Mouse (Mus musculus): ENCODE measurements around the gene Atxn10. TPM values are rescaled to one million over a fixed set of nuclear protein-coding genes. Genes with fewer than 3 reads are reported as not detected.

Atxn10 gene
- polyA plus RNA-seq, 1 experiment from 2014 or later, result 360 TPM

DNA sequence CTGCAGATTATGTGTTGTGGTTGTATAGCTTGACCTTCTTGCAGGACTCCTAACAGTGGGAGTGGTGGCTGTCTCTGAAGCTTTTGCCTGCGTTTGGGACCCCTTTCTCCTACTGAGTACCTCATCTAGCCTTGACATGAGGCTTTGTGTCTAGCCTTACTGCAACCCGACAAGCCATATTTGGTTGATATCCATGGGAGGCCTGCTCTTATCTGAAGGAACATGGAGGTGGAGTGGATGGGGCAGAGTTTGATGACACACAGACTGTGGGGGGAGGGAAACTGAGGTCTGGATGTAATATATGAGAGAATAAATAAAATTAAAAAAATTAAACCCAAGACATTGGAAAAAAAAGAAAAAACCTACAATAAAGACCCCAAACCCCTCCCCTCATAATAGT is 14.1 kb downstream of the Atxn10 start:
- DNase-seq (no peak), ATAC-seq (ENCODE audit: insufficient read depth) (no peak)
- H3K4me1 ChIP-seq (ENCODE audit: insufficient read depth), result peaks cover 2% of the 10 kb centered on the region; the same call in 1 of the 2 replicates
- H3K4me2 ChIP-seq, result no peak overlapping the region
- TF ChIP-seq CTCF (IDR thresholded peaks at IDR 0.05; ENCODE audit: low read depth), result no peak
- H3K9ac ChIP-seq, result no peak overlapping the region
- H3K27me3 ChIP-seq (ENCODE audit: insufficient read depth, low read length), result no peaks in the 10 kb centered on the region
- WGBS, result 66% methylated on average over 2 of the region's 2 CpGs
- no peaks in the 10 kb centered on the region for H3K9me3 ChIP-seq (ENCODE audit: low read depth, low read length)
- no peak overlapping the region for H3K27ac ChIP-seq (ENCODE audit: low read depth)
- no peak overlapping the region for H3K4me3 ChIP-seq (ENCODE audit: low read depth, low read length)
- H3K36me3 ChIP-seq (ENCODE audit: insufficient read depth), result no peaks in the 10 kb centered on the region

DNA sequence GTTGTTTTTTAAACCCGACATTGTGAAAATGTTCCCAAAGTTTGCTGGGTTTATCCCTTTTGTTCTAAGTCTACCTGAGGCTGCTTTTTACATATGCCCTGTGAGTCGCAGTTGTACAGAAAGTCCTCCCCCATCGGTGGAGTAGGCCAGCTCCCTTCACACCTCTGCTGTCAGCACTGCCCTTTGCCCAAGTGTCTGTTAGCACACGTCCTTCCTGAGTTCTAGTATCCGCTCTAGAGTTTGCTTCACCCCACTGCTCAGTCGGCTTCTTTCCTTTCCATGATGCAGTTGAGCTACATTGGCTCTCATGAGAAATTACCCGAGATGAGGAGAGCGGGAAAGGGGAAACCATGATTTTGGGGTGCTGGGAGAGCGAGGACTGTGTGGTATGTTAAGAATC is 18.0 kb downstream of the Atxn10 start:
- no peak overlapping the region for H3K27ac ChIP-seq (ENCODE audit: low read depth)
- no peaks in the 10 kb centered on the region for H3K36me3 ChIP-seq (ENCODE audit: insufficient read depth)
- no peak for TF ChIP-seq CTCF (IDR thresholded peaks at IDR 0.05; ENCODE audit: low read depth)
- no peak for DNase-seq
- no peaks in the 10 kb centered on the region for H3K27me3 ChIP-seq (ENCODE audit: insufficient read depth, low read length)
- no peak overlapping the region for H3K4me3 ChIP-seq (ENCODE audit: low read depth, low read length)
- ATAC-seq (ENCODE audit: insufficient read depth), result no peak
- H3K9ac ChIP-seq, result no peak overlapping the region
- H3K9me3 ChIP-seq (ENCODE audit: low read depth, low read length), result no peaks in the 10 kb centered on the region
- no peak overlapping the region for H3K4me2 ChIP-seq
- WGBS, result 83% methylated on average over 9 of the region's 9 CpGs
- H3K4me1 ChIP-seq (ENCODE audit: insufficient read depth), result no peaks in the 10 kb centered on the region

DNA sequence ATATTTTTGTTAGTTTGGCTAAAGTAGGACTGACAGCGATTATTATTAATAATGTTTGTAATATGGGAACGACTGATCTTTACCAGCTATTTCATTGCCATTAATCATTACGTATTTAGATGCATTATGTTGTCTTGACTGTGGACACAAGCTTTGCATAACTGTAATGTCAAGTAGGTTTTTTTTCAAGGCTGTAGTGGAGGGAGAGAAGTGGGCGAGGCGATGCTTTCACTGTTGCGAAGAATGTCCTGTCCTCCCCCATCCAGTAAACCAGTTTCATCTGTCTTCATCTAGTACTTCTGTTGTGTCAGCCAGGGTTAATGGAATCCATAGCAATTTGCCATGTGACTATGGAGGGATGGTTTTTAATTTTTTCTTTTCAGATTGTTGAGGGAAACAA is 20.1 kb downstream of the Atxn10 start:
- Histone ChIP-seq H3K27ac (ENCODE audit: low read depth) (no peak overlapping the region), H3K9me3 (ENCODE audit: low read depth, low read length) (no peaks in the 10 kb centered on the region), H3K4me3 (ENCODE audit: low read depth, low read length) (no peak overlapping the region), H3K36me3 (ENCODE audit: insufficient read depth) (peaks cover 5% of the 10 kb centered on the region), H3K4me1 (ENCODE audit: insufficient read depth) (no peaks in the 10 kb centered on the region), H3K27me3 (ENCODE audit: insufficient read depth, low read length) (no peaks in the 10 kb centered on the region), H3K9ac (no peak overlapping the region), H3K4me2 (no peak overlapping the region)
- no peak for TF ChIP-seq CTCF (IDR thresholded peaks at IDR 0.05; ENCODE audit: low read depth)
- DNase-seq (no peak), ATAC-seq (ENCODE audit: insufficient read depth) (no peak)
- 62% methylated on average over 6 of the region's 6 CpGs for WGBS

DNA sequence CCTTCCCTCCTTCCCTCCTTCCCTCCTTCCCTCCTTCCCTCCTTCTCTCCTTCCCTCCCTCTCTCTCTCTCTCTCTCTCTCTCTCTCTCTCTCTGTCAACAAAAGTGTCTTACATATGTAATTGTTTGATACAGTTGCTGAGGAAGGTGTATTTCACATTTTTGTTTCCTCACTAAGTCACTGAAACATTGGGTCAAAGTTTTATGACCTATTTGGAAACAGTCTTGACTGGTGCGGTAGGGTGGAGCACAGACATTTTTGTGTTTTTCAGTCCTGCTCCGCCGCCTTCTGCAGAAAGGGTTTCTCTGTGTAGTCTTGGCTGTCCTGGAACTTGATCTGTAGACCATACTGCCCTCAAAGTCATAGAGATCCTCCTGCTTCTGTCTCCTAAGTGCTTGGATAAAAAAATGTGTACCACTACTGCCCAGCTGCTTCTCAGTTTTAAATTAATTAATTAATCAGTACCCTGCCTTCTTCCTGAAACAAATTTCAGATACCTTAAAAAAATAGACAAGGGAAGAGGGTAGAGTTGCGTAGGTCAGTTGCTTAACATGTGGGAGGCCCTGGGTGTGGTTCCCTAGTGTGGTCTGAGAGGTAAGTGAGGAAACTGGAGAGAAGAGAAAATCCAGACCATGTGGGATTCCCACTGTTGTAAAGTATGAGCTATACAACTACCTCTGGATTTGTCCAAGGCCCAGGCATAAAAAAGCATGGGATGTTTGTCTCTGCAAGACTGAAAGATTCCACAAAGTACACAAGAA is 21.6 kb downstream of the Atxn10 start:
- no peak for TF ChIP-seq CTCF (IDR thresholded peaks at IDR 0.05; ENCODE audit: low read depth)
- H3K4me1 ChIP-seq (ENCODE audit: insufficient read depth), result no peaks in the 10 kb centered on the region
- no peak overlapping the region for H3K4me3 ChIP-seq (ENCODE audit: low read depth, low read length)
- H3K27me3 ChIP-seq (ENCODE audit: insufficient read depth, low read length), result no peaks in the 10 kb centered on the region
- H3K9ac ChIP-seq, result no peak overlapping the region
- 93% methylated on average over 4 of the region's 4 CpGs for WGBS
- H3K4me2 ChIP-seq, result no peak overlapping the region
- no peak for DNase-seq
- H3K27ac ChIP-seq (ENCODE audit: low read depth), result no peak overlapping the region
- peaks cover 20% of the 10 kb centered on the region for H3K36me3 ChIP-seq (ENCODE audit: insufficient read depth)
- H3K9me3 ChIP-seq (ENCODE audit: low read depth, low read length), result no peaks in the 10 kb centered on the region
- no peak for ATAC-seq (ENCODE audit: insufficient read depth)

DNA sequence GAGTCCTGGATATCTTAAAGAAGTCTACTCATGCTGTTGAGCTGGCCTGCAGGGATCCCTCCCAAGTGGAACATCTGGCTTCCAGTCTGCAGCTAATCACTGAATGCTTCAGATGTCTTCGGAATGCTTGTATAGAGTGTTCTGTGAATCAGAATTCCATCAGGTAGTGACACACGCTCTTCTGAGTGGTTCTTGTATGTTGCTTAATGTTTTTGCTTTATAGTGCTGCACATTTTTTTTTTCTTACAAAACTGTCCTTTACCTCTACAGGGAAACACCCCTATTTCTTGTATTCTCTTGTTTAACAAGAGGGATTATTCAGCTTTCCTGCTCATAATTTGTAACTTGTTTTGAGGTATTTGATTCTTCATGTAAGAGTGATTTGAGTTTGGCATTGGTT is 23.4 kb downstream of the Atxn10 start:
- Histone ChIP-seq H3K27me3 (ENCODE audit: insufficient read depth, low read length) (no peaks in the 10 kb centered on the region), H3K4me2 (no peak overlapping the region), H3K36me3 (ENCODE audit: insufficient read depth) (peaks cover 22% of the 10 kb centered on the region), H3K9ac (no peak overlapping the region), H3K4me1 (ENCODE audit: insufficient read depth) (no peaks in the 10 kb centered on the region), H3K27ac (ENCODE audit: low read depth) (no peak overlapping the region), H3K9me3 (ENCODE audit: low read depth, low read length) (no peaks in the 10 kb centered on the region), H3K4me3 (ENCODE audit: low read depth, low read length) (no peak overlapping the region)
- ATAC-seq (ENCODE audit: insufficient read depth), result no peak
- no peak for TF ChIP-seq CTCF (IDR thresholded peaks at IDR 0.05; ENCODE audit: low read depth)
- 67% methylated on average over 2 of the region's 2 CpGs for WGBS
- DNase-seq, result no peak

DNA sequence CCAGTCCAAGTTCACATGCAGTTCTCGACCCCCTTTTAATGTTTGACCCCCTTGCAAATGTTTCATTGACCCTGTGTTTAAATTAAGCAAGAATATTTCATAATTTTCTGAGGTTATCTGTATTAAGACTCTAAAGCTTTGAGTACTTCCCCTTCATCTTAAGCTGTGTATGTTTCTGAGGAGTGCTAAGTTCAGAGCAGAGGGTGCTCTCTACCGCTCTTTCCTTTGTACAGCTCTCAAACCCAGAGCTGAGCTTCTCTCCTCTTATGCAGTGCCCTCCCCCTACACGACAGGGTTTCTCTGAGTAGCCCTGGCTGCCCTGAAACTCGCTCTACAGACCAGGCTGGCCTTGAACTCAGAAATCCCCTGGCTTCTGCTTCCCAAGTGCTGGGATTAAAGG is 23.9 kb downstream of the Atxn10 start:
- 73% methylated on average over 4 of the region's 4 CpGs for WGBS

DNA sequence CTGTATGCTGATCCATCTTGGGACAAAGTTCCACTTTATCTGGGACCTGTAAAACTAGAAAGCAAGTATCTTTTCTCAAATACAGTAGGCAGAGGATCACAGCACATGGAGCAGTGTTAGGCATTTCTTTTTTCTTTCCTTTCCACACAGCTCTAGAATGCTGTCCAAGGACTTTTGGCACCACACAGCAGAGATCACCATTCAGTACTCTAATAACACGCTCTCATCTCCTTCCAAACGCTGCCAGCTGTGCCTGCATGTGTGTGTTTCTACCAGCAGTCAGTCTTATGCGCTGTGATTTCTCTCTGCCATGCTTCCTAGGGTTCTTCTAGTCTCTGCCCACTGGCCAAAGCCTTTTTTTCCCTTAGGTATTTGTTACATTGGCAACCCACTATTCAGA is 28.3 kb downstream of the Atxn10 start:
- Histone ChIP-seq H3K4me2 (no peak overlapping the region), H3K4me3 (ENCODE audit: low read depth, low read length) (no peak overlapping the region), H3K9ac (no peak overlapping the region), H3K9me3 (ENCODE audit: low read depth, low read length) (no peaks in the 10 kb centered on the region), H3K27me3 (ENCODE audit: insufficient read depth, low read length) (no peaks in the 10 kb centered on the region), H3K36me3 (ENCODE audit: insufficient read depth) (peaks cover 58% of the 10 kb centered on the region), H3K27ac (ENCODE audit: low read depth) (no peak overlapping the region), H3K4me1 (ENCODE audit: insufficient read depth) (no peaks in the 10 kb centered on the region)
- no peak for TF ChIP-seq CTCF (IDR thresholded peaks at IDR 0.05; ENCODE audit: low read depth)
- DNase-seq (no peak), ATAC-seq (ENCODE audit: insufficient read depth) (no peak)
- 79% methylated on average over 3 of the region's 3 CpGs for WGBS

More for the DNA sequence above, 23.9 kb downstream of the Atxn10 start:
- no peak overlapping the region for H3K4me2 ChIP-seq
- H3K4me3 ChIP-seq (ENCODE audit: low read depth, low read length), result no peak overlapping the region
- H3K9me3 ChIP-seq (ENCODE audit: low read depth, low read length), result no peaks in the 10 kb centered on the region
- DNase-seq, result no peak
- H3K27me3 ChIP-seq (ENCODE audit: insufficient read depth, low read length), result no peaks in the 10 kb centered on the region
- peaks cover 26% of the 10 kb centered on the region for H3K36me3 ChIP-seq (ENCODE audit: insufficient read depth)
- H3K9ac ChIP-seq, result no peak overlapping the region
- no peak for ATAC-seq (ENCODE audit: insufficient read depth)
- no peak overlapping the region for H3K27ac ChIP-seq (ENCODE audit: low read depth)
- TF ChIP-seq CTCF (IDR thresholded peaks at IDR 0.05; ENCODE audit: low read depth), result no peak
- H3K4me1 ChIP-seq (ENCODE audit: insufficient read depth), result no peaks in the 10 kb centered on the region

Data from lung, embryonic 14.5 days (tissue).